Mouse (Mus musculus): Measurements from ENCODE around the gene Olfr851. TPM values are rescaled to one million over a fixed set of nuclear protein-coding genes. Genes with fewer than 3 reads are reported as not detected.

Gene Olfr851
- not detected in 2 replicates for polyA plus RNA-seq (2015; fragmentation: Nextera tagmentation; extraction: Ambion mirVana)

GRCm38 (mm10) chr9:19492995-19493394 is at the start of gene Olfr851:
Gene Olfr851, plus strand, starts transcription at chr9:19493295.
- DNase-seq (ENCODE audit: low spot score): no peak

- no peak for DNase-seq (ENCODE audit: low spot score)
Observed at GRCm38 (mm10) chr9:19478148-19478547, 14.9 kb upstream of the Olfr851 start, which contains the start of gene Olfr850. Gene Olfr850, minus strand, starts transcription at chr9:19478248.

GRCm38 (mm10) chr9:19540976-19541375 is 47.9 kb downstream of the Olfr851 start, which contains the start of gene Olfr853:
Gene Olfr853, minus strand, starts transcription at chr9:19541076.
- DNase-seq (ENCODE audit: low spot score): no peak

Other genes starting within 250 kb of the Olfr851 start
- not detected in 2 replicates for gene Olfr843, start 241.3 kb upstream of the Olfr851 start, polyA plus RNA-seq (2015; fragmentation: Nextera tagmentation; extraction: Ambion mirVana)
- not detected in 2 replicates for gene Olfr844, start 176.9 kb upstream of the Olfr851 start, polyA plus RNA-seq (2015; fragmentation: Nextera tagmentation; extraction: Ambion mirVana)
- gene Olfr845, start 156.8 kb upstream of the Olfr851 start, polyA plus RNA-seq (2015; fragmentation: Nextera tagmentation; extraction: Ambion mirVana): not detected in 2 replicates
- gene Olfr846, start 129.3 kb upstream of the Olfr851 start, polyA plus RNA-seq (2015; fragmentation: Nextera tagmentation; extraction: Ambion mirVana): not detected in 2 replicates
- gene Olfr847, start 114.6 kb upstream of the Olfr851 start, polyA plus RNA-seq (2015; fragmentation: Nextera tagmentation; extraction: Ambion mirVana): not detected in 2 replicates
- not detected in 2 replicates for gene Olfr849, start 53.0 kb upstream of the Olfr851 start, polyA plus RNA-seq (2015; fragmentation: Nextera tagmentation; extraction: Ambion mirVana)
- not detected in 2 replicates for gene Olfr850, start 15.0 kb upstream of the Olfr851 start, polyA plus RNA-seq (2015; fragmentation: Nextera tagmentation; extraction: Ambion mirVana)
- gene Olfr853, start 47.8 kb downstream of the Olfr851 start, polyA plus RNA-seq (2015; fragmentation: Nextera tagmentation; extraction: Ambion mirVana): not detected in 2 replicates
- not detected in 2 replicates for gene Olfr854, start 74.1 kb downstream of the Olfr851 start, polyA plus RNA-seq (2015; fragmentation: Nextera tagmentation; extraction: Ambion mirVana)
- not detected in 2 replicates for gene Olfr855, start 89.3 kb downstream of the Olfr851 start, polyA plus RNA-seq (2015; fragmentation: Nextera tagmentation; extraction: Ambion mirVana)
- gene Zfp317, start 128.8 kb downstream of the Olfr851 start, polyA plus RNA-seq (2015; fragmentation: Nextera tagmentation; extraction: Ambion mirVana): 16.5 and 18.1 TPM in 2 replicates
- not detected in 2 replicates for gene Olfr857, start 216.1 kb downstream of the Olfr851 start, polyA plus RNA-seq (2015; fragmentation: Nextera tagmentation; extraction: Ambion mirVana)

Data from thymus, postnatal 0 days (tissue).